Mouse (Mus musculus): ENCODE data around the gene Mdfic. TPM values are rescaled to one million over a fixed set of nuclear protein-coding genes. Genes with fewer than 3 reads are reported as not detected.

Mdfic gene
- total RNA-seq, 2 experiments from 2014 or later, result 9.3 to 10.5 TPM

GRCm38 (mm10) chr6:15793602-15794345 is 73.3 kb downstream of the Mdfic start:
- peak; percentile 36 for DNase-seq

GRCm38 (mm10) chr6:15794801-15795200 is 74.3 kb downstream of the Mdfic start:
- DNase-seq, result no peak

GRCm38 (mm10) chr6:15807382-15807781 is 86.9 kb downstream of the Mdfic start:
- no peak for DNase-seq

- no peak for DNase-seq
Observed at GRCm38 (mm10) chr6:15825236-15825635, 104.8 kb downstream of the Mdfic start.

- no peak for DNase-seq
Observed at GRCm38 (mm10) chr6:15829812-15830211, 109.4 kb downstream of the Mdfic start.

GRCm38 (mm10) chr6:15830651-15831050 is 110.2 kb downstream of the Mdfic start:
- no peak for DNase-seq

- no peak for DNase-seq
Observed at GRCm38 (mm10) chr6:15837695-15838094, 117.2 kb downstream of the Mdfic start.

- DNase-seq, result no peak
Observed at GRCm38 (mm10) chr6:15839831-15840230, 119.4 kb downstream of the Mdfic start.

- DNase-seq, result no peak
Observed at GRCm38 (mm10) chr6:15840429-15840828, 120.0 kb downstream of the Mdfic start.

GRCm38 (mm10) chr6:15841476-15842209 is 121.2 kb downstream of the Mdfic start:
- DNase-seq, result no peak

GRCm38 (mm10) chr6:15843295-15843694 is 122.8 kb downstream of the Mdfic start:
- no peak for DNase-seq

GRCm38 (mm10) chr6:15845711-15846342 is 125.4 kb downstream of the Mdfic start:
- no peak for DNase-seq
